Mouse (Mus musculus) erythroblast, embryonic 14.5 days (primary cell): ENCODE results near the gene Lrrc63. TPM values are rescaled to one million over a fixed set of nuclear protein-coding genes. Genes with fewer than 3 reads are reported as not detected.

Source experiments
- H3K27me3 ChIP-seq: 2 replicates; pipeline ENCODE4 v1.6.1; 2012; ENCODE audit warnings: inconsistent platforms; ENCODE audit not compliant: control insufficient read depth
- H3K36me3 ChIP-seq: 2 replicates; pipeline ENCODE4 v1.6.1; 2012; ENCODE audit warnings: mild to moderate bottlenecking, inconsistent platforms; ENCODE audit not compliant: control insufficient read depth
- H3K4me1 ChIP-seq: 2 replicates; pipeline ENCODE4 v1.6.1; 2012; ENCODE audit warnings: inconsistent platforms; ENCODE audit not compliant: control insufficient read depth
- H3K4me3 ChIP-seq: replicated peaks from 2 replicates; pipeline ENCODE3; 2012; ENCODE audit warnings: moderate library complexity, mild to moderate bottlenecking, inconsistent platforms
- H3K9me3 ChIP-seq: 2 replicates; pipeline ENCODE4 v1.6.1; 2012; ENCODE audit warnings: low read length, inconsistent platforms, mixed read lengths; ENCODE audit not compliant: control insufficient read depth
- GATA1 ChIP-seq: IDR thresholded peaks from 2 replicates; pipeline ENCODE4 v1.6.1; 2012; ENCODE audit warnings: low read length, inconsistent platforms, mixed read lengths
- TAL1 ChIP-seq: IDR thresholded peaks from 3 replicates; pipeline ENCODE4 v1.6.1; 2012; ENCODE audit warnings: low read length, inconsistent platforms, mixed read lengths
- polyA plus RNA-seq: library from polyadenylated mRNA; stranded (reverse); fragments of >175 nt; gene quantifications from 2 replicates; pipeline ENCODE4 v1.2.3, GENCODE M21; 2012

The Lrrc63 gene
- polyA plus RNA-seq, 1 experiment: not detected

DNA sequence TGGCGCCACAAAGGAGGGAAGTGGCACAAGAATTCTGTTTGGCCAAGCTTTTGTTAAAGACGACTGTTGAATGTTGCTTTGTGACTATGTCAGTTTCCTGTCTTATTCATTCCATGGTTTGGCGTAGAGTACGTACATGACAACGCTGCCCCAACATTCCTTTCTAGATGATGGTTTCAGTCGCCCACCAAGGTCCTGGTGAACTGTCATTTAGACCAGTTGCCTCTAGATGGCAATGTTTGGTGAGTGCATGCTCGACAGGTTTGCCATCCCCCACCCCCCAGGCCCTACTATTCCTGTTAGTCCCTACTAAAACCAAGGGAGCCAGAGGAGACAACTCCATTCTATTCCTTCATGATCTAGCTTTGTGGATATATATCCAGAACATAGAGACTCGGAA is 78.2 kb downstream of the Lrrc63 start:
- Histone ChIP-seq H3K36me3 (no peaks in the 10 kb centered on the region), H3K9me3 (no peaks in the 10 kb centered on the region), H3K4me1 (peaks cover 1% of the 10 kb centered on the region), H3K27me3 (no peaks in the 10 kb centered on the region), H3K4me3 (no peak overlapping the region)
- TF ChIP-seq GATA1: no peak
- TF ChIP-seq TAL1: no peak

DNA sequence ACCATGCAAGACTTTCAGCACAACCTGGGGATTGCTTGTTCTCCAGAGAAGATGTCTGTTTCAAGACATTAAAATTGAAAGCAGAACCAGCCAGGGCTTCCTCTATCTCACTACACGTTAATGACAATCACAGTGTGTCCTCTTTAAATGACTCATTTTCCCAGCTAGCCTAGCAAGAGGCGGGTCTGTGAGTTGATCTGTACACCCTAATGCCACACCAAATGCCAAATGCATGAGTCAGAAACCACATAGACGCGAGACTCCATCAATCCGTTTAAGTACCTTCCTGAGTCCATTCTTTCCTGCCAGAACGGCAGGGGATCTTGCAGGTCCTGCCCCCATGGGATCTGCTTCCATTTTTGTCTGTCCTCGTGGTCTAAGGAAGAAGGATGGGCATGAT is 85.5 kb downstream of the Lrrc63 start:
- no peak overlapping the region for H3K4me3 ChIP-seq
- H3K27me3 ChIP-seq: no peaks in the 10 kb centered on the region
- H3K36me3 ChIP-seq: no peaks in the 10 kb centered on the region
- TF ChIP-seq GATA1 (no peak), TAL1 (no peak)
- no peaks in the 10 kb centered on the region for H3K4me1 ChIP-seq
- no peaks in the 10 kb centered on the region for H3K9me3 ChIP-seq

DNA sequence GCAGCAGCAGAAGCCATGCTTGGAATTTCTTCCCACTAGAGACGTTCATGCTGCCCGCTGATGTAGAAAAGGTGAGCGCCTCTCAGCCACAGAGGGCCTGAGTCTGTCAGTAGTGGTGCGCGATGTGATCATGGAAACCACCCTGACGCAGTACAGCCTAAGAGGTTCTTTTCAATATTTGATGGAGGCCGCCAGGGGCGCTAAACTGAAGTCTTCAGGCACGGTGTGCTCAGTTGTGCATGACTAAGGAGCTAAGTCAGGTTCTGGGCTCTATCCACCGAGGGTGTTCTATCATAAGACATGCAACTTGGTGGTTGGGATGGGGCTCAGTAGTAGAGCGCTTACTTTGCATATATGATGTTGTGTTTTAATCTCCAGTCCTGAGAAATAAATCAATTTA is 95.2 kb downstream of the Lrrc63 start:
- H3K27me3 ChIP-seq: no peaks in the 10 kb centered on the region
- no peak overlapping the region for H3K4me3 ChIP-seq
- H3K9me3 ChIP-seq: no peaks in the 10 kb centered on the region
- H3K36me3 ChIP-seq: no peaks in the 10 kb centered on the region
- no peak for TF ChIP-seq GATA1
- no peak for TF ChIP-seq TAL1
- H3K4me1 ChIP-seq: no peaks in the 10 kb centered on the region

Other genes with a start within 250 kb of the Lrrc63 start
- gene Lrch1, start 183.0 kb downstream of the Lrrc63 start, polyA plus RNA-seq: 0.31 and 0.51 TPM in 2 replicates
- gene Rubcnl, start 114.9 kb downstream of the Lrrc63 start, polyA plus RNA-seq: 0.01 TPM in 1 of 2 replicates, not detected in the other
- gene Lcp1, start 220 bp upstream of the Lrrc63 start, polyA plus RNA-seq: 0.15 and 0.19 TPM in 2 replicates
- gene Cpb2, start 111.4 kb upstream of the Lrrc63 start, polyA plus RNA-seq: not detected in 2 replicates
- gene Zc3h13, start 153.5 kb upstream of the Lrrc63 start, polyA plus RNA-seq: 2.6 and 3.0 TPM in 2 replicates